Mouse (Mus musculus): ENCODE results near the gene Ctnna2.

DNA sequence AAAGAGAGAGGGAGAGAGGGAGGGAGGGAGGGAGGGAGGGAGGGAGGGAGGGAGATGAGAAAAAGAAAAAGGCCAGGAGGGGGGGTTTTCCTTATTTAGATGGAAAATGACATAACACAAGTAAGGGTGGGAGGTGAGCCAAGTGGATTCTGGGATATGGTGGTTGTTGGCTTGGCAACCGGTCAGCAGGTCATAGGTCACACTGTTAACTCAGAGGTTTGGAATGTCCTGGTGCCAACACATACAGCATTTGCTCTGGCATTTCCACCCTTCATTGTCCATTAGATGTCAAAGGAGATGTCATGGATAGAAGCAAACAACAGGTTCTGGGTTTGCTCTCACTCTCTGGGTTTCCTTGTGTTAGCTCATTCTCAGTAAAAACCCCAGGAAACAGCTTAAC is 17.5 kb downstream of the Ctnna2 start:
- no peak for TF ChIP-seq CHD2 (IDR thresholded peaks at IDR 0.05; ENCODE audit: low read depth, low read length)
- no peak for TF ChIP-seq HCFC1 (IDR thresholded peaks at IDR 0.05; ENCODE audit: borderline replicate concordance, insufficient read depth, low read length)
- no peak for TF ChIP-seq ZC3H11A (IDR thresholded peaks at IDR 0.05; ENCODE audit: borderline replicate concordance, low read depth, low read length)
- no peak for TF ChIP-seq ZNF384 (IDR thresholded peaks at IDR 0.05; ENCODE audit: low read depth, low read length)

Measured in ES-E14 (cell line).